Mouse (Mus musculus): ENCODE measurements at regions not wholly inside any gene's neighbourhood (a gene's known extent, or its start where the extent isn't known, plus 50 kb on each side); places are given as distances from the start of the nearest gene placed in this dataset.

DNA sequence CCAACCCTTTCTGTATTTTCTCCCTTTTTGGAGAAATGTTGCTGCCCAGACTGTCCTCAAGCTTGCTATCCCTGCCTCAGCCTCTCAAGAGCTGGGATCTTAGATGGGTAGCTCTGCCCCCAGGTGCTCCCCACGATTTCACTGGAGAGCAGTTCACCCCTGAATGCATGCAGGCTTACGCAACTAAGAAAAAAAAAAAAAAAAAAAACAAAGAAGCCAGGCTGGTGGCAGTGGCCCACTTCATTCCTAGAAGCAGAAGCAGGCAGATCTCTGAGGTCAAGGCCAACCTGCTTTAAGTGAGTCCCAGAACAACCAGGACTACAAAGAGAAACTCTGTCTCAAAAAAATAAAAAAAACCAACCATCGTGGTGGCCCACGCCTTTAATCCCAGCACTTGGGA is 51.2 kb upstream of the Fbxo11 start:
- Histone ChIP-seq H3K27ac (ENCODE audit: low read depth, low read length) (no peak overlapping the region), H3K36me3 (ENCODE audit: control insufficient read depth, insufficient read depth, low read length) (no peaks in the 10 kb centered on the region), H3K4me1 (replicated peaks; ENCODE audit: control insufficient read depth, insufficient read depth, low read length) (no peaks in the 10 kb centered on the region), H3K4me3 (ENCODE audit: low read depth, low read length) (no peak overlapping the region), H3K9ac (ENCODE audit: low read length) (no peak overlapping the region), H3K4me2 (ENCODE audit: low read depth, low read length, severe bottlenecking) (no peak overlapping the region), H3K27me3 (ENCODE audit: control insufficient read depth, insufficient read depth, low read length) (no peaks in the 10 kb centered on the region), H3K9me3 (ENCODE audit: control insufficient read depth, low read length) (no peaks in the 10 kb centered on the region)
- ATAC-seq (replicated peaks; ENCODE audit: low FRiP score) (no peak), DNase-seq (ENCODE audit: low spot score) (no peak)
- 93% methylated on average over 4 of the region's 4 CpGs for WGBS

DNA sequence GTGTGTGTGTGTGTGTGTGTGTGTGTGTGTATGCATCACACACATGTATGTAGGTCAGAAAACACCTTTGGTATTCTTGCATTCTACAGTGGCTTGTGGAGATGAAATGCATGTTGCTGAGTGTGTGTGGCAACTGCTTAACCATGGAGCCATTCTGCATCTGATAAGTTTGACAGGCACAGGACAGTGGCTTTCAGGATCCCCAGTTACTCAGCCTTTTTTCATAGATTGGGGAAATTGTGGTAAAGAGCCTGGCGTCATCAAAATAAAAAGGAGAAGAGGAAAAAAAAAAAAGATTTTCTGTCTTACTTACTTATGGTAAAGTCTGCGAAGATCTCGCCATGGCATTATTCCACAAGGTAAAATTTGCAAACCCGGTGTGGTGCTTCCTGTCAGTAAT is 53.6 kb upstream of the Fbxo11 start:
- H3K36me3 ChIP-seq (ENCODE audit: control insufficient read depth, insufficient read depth, low read length), result no peaks in the 10 kb centered on the region
- ATAC-seq (replicated peaks; ENCODE audit: low FRiP score) (no peak), DNase-seq (ENCODE audit: low spot score) (no peak)
- H3K27me3 ChIP-seq (ENCODE audit: control insufficient read depth, insufficient read depth, low read length), result no peaks in the 10 kb centered on the region
- no peak overlapping the region for H3K27ac ChIP-seq (ENCODE audit: low read depth, low read length)
- H3K9me3 ChIP-seq (ENCODE audit: control insufficient read depth, low read length), result no peaks in the 10 kb centered on the region
- no peaks in the 10 kb centered on the region for H3K4me1 ChIP-seq (replicated peaks; ENCODE audit: control insufficient read depth, insufficient read depth, low read length)
- 88% methylated on average over 4 of the region's 4 CpGs for WGBS
- H3K4me3 ChIP-seq (ENCODE audit: low read depth, low read length), result no peak overlapping the region
- no peak overlapping the region for H3K4me2 ChIP-seq (ENCODE audit: low read depth, low read length, severe bottlenecking)
- no peak overlapping the region for H3K9ac ChIP-seq (ENCODE audit: low read length)

DNA sequence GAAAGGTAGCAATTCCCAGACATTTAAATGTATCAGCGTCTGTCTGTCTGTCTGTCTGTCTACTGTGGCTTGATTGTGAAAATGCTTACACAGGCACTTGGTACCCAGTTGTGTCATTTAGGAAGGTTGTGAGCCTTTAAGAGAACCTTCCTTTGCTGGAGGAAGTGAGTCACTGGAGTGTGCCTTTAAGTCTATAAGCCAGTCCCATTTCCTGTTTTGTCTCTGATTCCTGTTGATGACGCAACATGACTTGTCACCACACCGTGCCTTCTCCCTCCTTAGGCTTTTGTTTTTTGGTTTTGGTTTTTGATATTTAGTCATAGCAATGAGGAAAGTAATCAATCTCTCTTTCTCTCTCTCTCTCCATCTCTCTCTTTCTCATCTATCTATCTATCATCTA is 58.6 kb upstream of the Fbxo11 start:
- DNase-seq (ENCODE audit: low spot score) (no peak), ATAC-seq (replicated peaks; ENCODE audit: low FRiP score) (no peak)
- H3K4me3 ChIP-seq (ENCODE audit: low read depth, low read length), result no peak overlapping the region
- H3K4me2 ChIP-seq (ENCODE audit: low read depth, low read length, severe bottlenecking), result no peak overlapping the region
- H3K9ac ChIP-seq (ENCODE audit: low read length), result no peak overlapping the region
- H3K4me1 ChIP-seq (replicated peaks; ENCODE audit: control insufficient read depth, insufficient read depth, low read length), result no peaks in the 10 kb centered on the region
- no peaks in the 10 kb centered on the region for H3K9me3 ChIP-seq (ENCODE audit: control insufficient read depth, low read length)
- no peaks in the 10 kb centered on the region for H3K36me3 ChIP-seq (ENCODE audit: control insufficient read depth, insufficient read depth, low read length)
- no peak overlapping the region for H3K27ac ChIP-seq (ENCODE audit: low read depth, low read length)
- H3K27me3 ChIP-seq (ENCODE audit: control insufficient read depth, insufficient read depth, low read length), result no peaks in the 10 kb centered on the region
- 92% methylated on average over 3 of the region's 3 CpGs for WGBS

DNA sequence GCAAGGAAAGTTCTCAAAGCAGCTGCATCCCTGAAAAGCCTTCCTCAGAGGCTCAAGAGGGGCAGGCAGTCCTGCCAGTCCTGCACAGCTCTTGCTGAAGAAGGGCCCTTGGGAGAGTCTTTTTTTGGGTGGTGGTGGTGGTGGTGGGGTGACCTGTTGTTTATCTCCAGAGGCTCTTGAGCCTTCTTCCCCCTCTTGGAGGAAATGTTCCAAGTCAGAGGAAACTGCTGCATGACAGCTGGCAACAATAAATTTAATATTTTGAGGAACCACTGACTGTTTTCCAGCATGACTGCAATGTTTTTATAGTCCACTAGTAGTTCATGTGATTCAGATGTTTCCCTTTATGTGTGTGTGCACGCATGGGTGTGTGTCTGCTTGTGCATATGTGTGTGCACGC is 62.0 kb upstream of the Fbxo11 start:
- no peak overlapping the region for H3K4me2 ChIP-seq (ENCODE audit: low read depth, low read length, severe bottlenecking)
- WGBS, result 89% methylated on average over 2 of the region's 2 CpGs
- no peaks in the 10 kb centered on the region for H3K36me3 ChIP-seq (ENCODE audit: control insufficient read depth, insufficient read depth, low read length)
- DNase-seq (ENCODE audit: low spot score) (no peak), ATAC-seq (replicated peaks; ENCODE audit: low FRiP score) (no peak)
- H3K4me3 ChIP-seq (ENCODE audit: low read depth, low read length), result no peak overlapping the region
- H3K27me3 ChIP-seq (ENCODE audit: control insufficient read depth, insufficient read depth, low read length), result no peaks in the 10 kb centered on the region
- H3K9ac ChIP-seq (ENCODE audit: low read length), result no peak overlapping the region
- no peaks in the 10 kb centered on the region for H3K4me1 ChIP-seq (replicated peaks; ENCODE audit: control insufficient read depth, insufficient read depth, low read length)
- H3K9me3 ChIP-seq (ENCODE audit: control insufficient read depth, low read length), result no peaks in the 10 kb centered on the region
- no peak overlapping the region for H3K27ac ChIP-seq (ENCODE audit: low read depth, low read length)

DNA sequence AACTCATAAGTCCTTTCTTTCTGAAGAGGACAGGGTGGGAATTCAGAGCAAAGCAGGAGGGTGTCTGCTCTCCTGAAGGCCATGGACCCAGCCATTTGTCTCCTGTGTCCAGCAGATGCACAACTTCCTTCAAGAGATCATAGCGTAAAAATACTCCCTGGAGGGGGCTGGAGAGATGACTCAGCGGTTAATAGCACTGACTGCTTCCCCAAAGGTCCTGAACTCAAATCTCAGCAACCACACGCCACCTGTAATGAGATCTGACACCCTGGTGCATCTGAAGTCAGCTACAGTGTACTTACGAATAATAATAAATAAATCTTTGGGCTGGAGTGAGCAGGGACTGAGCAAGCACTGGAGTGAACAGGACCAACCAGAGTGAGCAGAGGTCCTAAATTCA is 66.2 kb upstream of the Fbxo11 start:
- H3K4me3 ChIP-seq (ENCODE audit: low read depth, low read length), result no peak overlapping the region
- no peaks in the 10 kb centered on the region for H3K4me1 ChIP-seq (replicated peaks; ENCODE audit: control insufficient read depth, insufficient read depth, low read length)
- no peak for DNase-seq (ENCODE audit: low spot score)
- H3K9me3 ChIP-seq (ENCODE audit: control insufficient read depth, low read length), result no peaks in the 10 kb centered on the region
- WGBS, result 81% methylated on average over 4 of the region's 4 CpGs
- H3K36me3 ChIP-seq (ENCODE audit: control insufficient read depth, insufficient read depth, low read length), result no peaks in the 10 kb centered on the region
- ATAC-seq (replicated peaks; ENCODE audit: low FRiP score), result no peak
- H3K4me2 ChIP-seq (ENCODE audit: low read depth, low read length, severe bottlenecking), result no peak overlapping the region
- H3K9ac ChIP-seq (ENCODE audit: low read length), result no peak overlapping the region
- no peak overlapping the region for H3K27ac ChIP-seq (ENCODE audit: low read depth, low read length)
- H3K27me3 ChIP-seq (ENCODE audit: control insufficient read depth, insufficient read depth, low read length), result no peaks in the 10 kb centered on the region

DNA sequence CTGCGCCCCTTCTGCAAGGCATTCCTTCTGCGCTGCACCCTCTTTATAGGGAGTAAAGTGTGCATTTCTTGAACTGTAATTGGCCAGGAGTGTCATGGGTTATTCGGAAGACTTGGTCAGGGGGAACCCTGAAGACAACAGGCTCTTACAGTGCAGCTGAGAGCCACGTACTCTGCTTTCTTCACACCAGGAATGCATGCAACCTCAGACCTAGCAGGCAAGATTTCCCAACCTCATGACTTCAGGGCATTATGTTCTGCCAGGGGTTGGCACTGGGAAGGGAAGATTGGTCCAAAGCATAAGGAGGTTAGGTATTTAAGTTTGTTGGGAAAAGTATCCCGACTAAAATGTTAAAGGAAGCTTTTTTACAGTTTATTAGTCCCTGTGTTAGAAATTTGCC is 66.9 kb upstream of the Fbxo11 start:
- no peak overlapping the region for H3K9ac ChIP-seq (ENCODE audit: low read length)
- WGBS, result 92% methylated on average over 5 of the region's 5 CpGs
- ATAC-seq (replicated peaks; ENCODE audit: low FRiP score), result no peak

DNA sequence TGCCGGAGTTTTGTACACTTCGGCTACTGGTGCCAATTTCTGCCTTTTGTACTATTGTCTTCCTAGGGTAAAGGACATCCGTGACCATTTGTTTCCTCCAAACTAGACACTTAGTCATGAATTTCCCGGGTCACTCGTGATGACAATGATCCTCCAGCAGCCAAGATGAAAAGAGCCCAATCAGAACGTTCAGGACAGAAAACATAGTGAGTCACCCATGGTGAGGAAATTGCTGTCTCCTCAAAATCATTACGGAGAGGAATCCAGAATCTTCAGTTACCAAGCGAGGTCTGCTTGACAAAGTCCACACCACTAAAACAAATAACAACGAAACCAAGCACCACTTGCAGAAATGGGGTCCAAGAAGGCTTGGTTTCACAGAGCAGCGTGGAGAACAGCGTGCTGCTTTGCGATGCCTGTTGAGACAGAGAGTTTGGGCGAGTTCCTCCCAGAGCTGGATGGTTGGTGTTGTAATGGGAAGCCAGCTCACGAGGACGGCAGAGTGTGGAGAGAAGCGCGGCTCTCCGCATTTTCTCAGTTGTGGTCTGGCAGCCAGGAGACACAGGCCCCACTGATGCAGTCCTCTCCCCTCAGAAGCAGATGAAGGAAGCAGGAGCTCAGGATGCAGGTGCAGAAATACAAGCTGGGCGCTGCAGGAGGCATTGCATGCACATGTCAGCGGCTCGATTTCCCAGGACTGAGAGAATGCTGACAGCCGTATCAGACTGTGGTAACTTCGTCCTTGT is 67.7 kb upstream of the Fbxo11 start:
- ATAC-seq (replicated peaks; ENCODE audit: low FRiP score) (no peak), DNase-seq (ENCODE audit: low spot score) (no peak)
- no peak overlapping the region for H3K4me2 ChIP-seq (ENCODE audit: low read depth, low read length, severe bottlenecking)

More for the DNA sequence above, 66.9 kb upstream of the Fbxo11 start:
- no peaks in the 10 kb centered on the region for H3K27me3 ChIP-seq (ENCODE audit: control insufficient read depth, insufficient read depth, low read length)
- H3K9me3 ChIP-seq (ENCODE audit: control insufficient read depth, low read length), result no peaks in the 10 kb centered on the region
- H3K4me3 ChIP-seq (ENCODE audit: low read depth, low read length), result no peak overlapping the region
- no peaks in the 10 kb centered on the region for H3K36me3 ChIP-seq (ENCODE audit: control insufficient read depth, insufficient read depth, low read length)
- no peak overlapping the region for H3K4me2 ChIP-seq (ENCODE audit: low read depth, low read length, severe bottlenecking)
- no peaks in the 10 kb centered on the region for H3K4me1 ChIP-seq (replicated peaks; ENCODE audit: control insufficient read depth, insufficient read depth, low read length)
- H3K27ac ChIP-seq (ENCODE audit: low read depth, low read length), result no peak overlapping the region
- DNase-seq (ENCODE audit: low spot score), result no peak

DNA sequence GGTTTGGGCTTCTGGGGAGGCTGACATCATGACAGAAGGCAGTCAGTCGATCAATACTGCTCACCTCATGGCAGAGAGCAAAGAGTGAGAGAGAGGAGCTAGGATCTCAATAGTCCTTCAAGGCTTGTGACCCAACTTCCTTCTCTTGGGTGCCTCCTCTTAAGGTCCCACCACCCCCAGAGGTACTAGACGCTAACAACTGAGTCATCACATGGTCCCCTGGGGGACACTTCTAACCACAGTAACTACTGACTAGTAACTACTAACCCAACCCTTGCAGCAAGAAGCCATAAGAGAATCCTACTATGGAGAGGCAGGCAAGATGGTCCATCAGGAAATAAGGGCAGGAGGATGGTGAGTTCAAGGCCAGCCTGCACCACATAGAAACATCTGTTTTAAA is 69.5 kb upstream of the Fbxo11 start:
- Histone ChIP-seq H3K36me3 (ENCODE audit: control insufficient read depth, insufficient read depth, low read length) (no peaks in the 10 kb centered on the region), H3K9ac (ENCODE audit: low read length) (no peak overlapping the region), H3K27me3 (ENCODE audit: control insufficient read depth, insufficient read depth, low read length) (no peaks in the 10 kb centered on the region), H3K9me3 (ENCODE audit: control insufficient read depth, low read length) (no peaks in the 10 kb centered on the region), H3K27ac (ENCODE audit: low read depth, low read length) (no peak overlapping the region), H3K4me1 (replicated peaks; ENCODE audit: control insufficient read depth, insufficient read depth, low read length) (no peaks in the 10 kb centered on the region), H3K4me3 (ENCODE audit: low read depth, low read length) (no peak overlapping the region), H3K4me2 (ENCODE audit: low read depth, low read length, severe bottlenecking) (no peak overlapping the region)
- DNase-seq (ENCODE audit: low spot score) (no peak), ATAC-seq (replicated peaks; ENCODE audit: low FRiP score) (no peak)
- 89% methylated on average over 2 of the region's 2 CpGs for WGBS

More for the DNA sequence above, 67.7 kb upstream of the Fbxo11 start:
- no peaks in the 10 kb centered on the region for H3K9me3 ChIP-seq (ENCODE audit: control insufficient read depth, low read length)
- H3K36me3 ChIP-seq (ENCODE audit: control insufficient read depth, insufficient read depth, low read length), result no peaks in the 10 kb centered on the region
- H3K4me3 ChIP-seq (ENCODE audit: low read depth, low read length), result no peak overlapping the region
- WGBS, result 81% methylated on average over 23 of the region's 23 CpGs
- no peak overlapping the region for H3K9ac ChIP-seq (ENCODE audit: low read length)
- no peak overlapping the region for H3K27ac ChIP-seq (ENCODE audit: low read depth, low read length)
- no peaks in the 10 kb centered on the region for H3K4me1 ChIP-seq (replicated peaks; ENCODE audit: control insufficient read depth, insufficient read depth, low read length)
- no peaks in the 10 kb centered on the region for H3K27me3 ChIP-seq (ENCODE audit: control insufficient read depth, insufficient read depth, low read length)

DNA sequence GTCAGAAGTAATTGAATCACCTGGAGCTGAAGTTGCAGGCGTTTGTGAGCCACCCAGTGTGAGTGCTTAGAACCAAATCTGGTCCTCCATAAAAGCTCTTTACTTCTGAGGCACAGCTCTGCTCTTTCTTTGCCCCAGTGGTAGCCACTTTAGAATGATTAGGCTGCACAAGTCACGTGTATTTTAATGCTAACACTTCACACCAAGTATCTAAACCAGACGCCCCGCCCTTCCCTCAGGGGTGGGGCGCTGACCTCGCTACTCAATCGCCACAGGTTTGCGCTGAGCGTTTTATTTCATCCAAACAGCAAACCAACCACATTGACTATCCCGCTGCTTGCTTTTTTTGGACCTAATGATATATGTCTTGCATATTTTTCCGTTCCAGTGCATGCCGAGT is 76.4 kb upstream of the Fbxo11 start:
- no peaks in the 10 kb centered on the region for H3K4me1 ChIP-seq (replicated peaks; ENCODE audit: control insufficient read depth, insufficient read depth, low read length)

More for the DNA sequence above, 76.4 kb upstream of the Fbxo11 start:
- H3K4me3 ChIP-seq (ENCODE audit: low read depth, low read length), result no peak overlapping the region
- no peak for ATAC-seq (replicated peaks; ENCODE audit: low FRiP score)
- DNase-seq (ENCODE audit: low spot score), result no peak
- H3K9ac ChIP-seq (ENCODE audit: low read length), result no peak overlapping the region
- H3K36me3 ChIP-seq (ENCODE audit: control insufficient read depth, insufficient read depth, low read length), result no peaks in the 10 kb centered on the region
- H3K27me3 ChIP-seq (ENCODE audit: control insufficient read depth, insufficient read depth, low read length), result no peaks in the 10 kb centered on the region
- H3K27ac ChIP-seq (ENCODE audit: low read depth, low read length), result no peak overlapping the region
- H3K4me2 ChIP-seq (ENCODE audit: low read depth, low read length, severe bottlenecking), result no peak overlapping the region
- no peaks in the 10 kb centered on the region for H3K9me3 ChIP-seq (ENCODE audit: control insufficient read depth, low read length)
- 47% methylated on average over 12 of the region's 12 CpGs for WGBS

Data from forebrain, embryonic 11.5 days (tissue).